Mouse (Mus musculus): ENCODE results near the gene Fam227b.

Fam227b gene

GRCm38 (mm10) chr2:125975206-125975605 lies 176.6 kb downstream of the Fam227b start:
- no peak for DNase-seq

DNA sequence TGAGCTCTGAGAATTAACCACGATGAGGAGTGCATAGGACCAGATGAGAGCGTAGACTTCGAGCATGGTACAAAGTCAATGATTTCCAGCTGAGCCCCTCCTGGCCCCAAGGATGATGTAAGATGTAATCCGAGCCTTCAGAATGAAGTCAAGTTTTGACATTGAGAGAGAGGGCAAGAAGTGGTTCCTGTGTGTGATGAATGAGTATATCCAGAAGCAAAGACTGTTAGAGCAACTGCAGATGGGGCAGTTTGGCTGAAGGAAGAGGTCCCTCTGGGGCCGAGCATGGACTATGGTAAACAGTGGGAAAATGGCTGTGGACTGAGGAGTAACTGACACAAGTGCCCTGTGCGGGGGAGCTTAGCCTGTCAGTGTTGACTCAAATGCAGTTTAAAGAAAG lies 178.6 kb downstream of the Fam227b start:
- DNase-seq, result peak; percentile 66

DNA sequence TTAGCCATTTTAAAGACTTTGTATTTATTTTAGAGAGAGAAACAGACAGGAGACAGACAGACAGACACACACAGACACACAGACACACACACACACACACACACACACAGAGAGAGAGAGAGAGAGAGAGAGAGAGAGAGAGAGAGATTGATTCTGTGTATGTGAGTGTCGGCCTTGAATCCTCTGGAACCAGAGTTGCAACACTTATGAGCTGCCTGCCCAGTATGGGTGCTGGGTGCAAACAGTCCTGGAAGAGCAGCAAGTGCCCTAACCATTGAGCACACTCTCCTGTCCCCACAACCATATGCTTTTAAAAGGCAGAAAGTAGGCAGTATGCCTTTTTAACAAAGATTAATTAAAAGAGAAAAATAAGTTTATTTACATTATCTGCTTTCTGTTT lies 183.0 kb downstream of the Fam227b start:
- DNase-seq, result no peak

- DNase-seq, result no peak
These were observed 203.6 kb downstream of the Fam227b start for GRCm38 (mm10) chr2:125948195-125948594.

DNA sequence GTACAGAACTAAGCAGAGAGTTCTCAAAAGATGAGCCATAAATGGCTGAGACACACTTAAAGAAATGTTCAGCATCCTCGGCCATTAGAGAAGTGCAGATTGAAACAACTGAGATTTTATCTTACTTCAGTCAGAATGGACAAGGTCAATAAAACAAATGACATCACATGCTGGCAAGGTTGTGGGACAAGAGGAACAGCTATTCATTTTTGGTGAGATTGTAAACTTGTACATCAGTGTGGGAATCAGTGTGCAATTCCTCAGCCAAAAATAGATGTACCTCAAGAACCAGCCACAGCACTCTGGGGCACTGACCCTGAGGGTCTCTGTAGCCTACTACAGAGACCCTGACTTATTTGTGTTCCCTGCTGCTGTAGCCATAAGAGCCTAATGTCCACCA lies 208.5 kb downstream of the Fam227b start:
- DNase-seq, result no peak

DNA sequence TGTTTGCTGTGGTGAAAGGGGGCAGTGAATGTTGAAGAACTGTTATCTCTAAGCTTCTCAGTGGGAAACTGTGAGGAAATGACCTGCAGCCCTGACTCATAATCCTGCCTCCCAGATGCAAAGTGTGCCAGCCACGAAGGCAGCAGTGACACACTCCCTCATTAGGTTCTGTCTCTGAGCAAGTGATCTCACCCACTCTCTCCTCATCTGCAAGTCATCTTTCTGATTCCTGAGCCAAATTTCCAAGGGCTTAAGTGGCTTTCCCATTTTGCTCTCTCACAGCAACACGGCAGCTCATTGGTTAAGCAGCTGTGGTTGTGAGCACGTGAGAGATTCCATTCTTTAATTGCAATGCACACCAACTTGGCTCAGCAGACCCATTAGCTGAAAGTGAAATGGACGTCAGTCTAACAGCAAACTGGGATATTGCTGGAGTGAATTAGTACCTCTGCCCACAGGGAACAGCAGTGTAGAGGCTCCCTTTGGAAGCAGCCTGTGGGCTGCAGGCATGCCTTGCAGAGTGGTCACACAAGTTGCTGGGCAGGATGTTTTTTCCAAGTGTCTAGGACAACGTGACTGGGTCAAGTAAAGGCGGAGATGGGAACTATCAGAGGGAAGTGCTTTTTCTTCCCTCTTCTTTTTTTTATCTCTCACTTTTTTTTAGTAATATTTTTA lies 210.6 kb downstream of the Fam227b start:
- no peak for DNase-seq

- DNase-seq, result no peak
These were observed 212.7 kb downstream of the Fam227b start for GRCm38 (mm10) chr2:125938993-125939642.

- no peak for DNase-seq
These were observed 215.4 kb downstream of the Fam227b start for GRCm38 (mm10) chr2:125936396-125936795.

DNA sequence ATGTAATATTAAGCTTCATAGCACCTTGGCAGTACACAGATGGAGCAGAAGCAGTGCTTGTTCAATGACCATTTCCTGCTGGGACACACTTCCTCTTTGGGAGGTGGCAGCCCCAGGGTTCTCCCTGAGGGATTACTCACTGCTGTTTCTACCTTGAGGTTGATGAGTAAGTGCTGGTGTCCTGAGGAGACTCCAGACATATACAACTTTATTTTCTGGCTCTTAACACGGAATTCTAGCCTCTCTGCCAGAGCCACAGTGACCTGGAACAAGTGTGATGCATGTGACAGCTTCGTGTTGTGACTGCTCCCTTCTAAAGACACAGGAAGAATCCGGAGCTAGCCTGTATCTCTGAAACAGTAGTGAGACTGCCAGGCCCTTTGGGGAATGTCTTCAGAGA lies 217.8 kb downstream of the Fam227b start:
- DNase-seq, result no peak
